Mouse (Mus musculus) heart, postnatal 0 days (tissue): ENCODE data around the gene Vipr2. TPM values are rescaled to one million over a fixed set of nuclear protein-coding genes. Genes with fewer than 3 reads are reported as not detected.

Experiments used
- ATAC-seq: fragments of 200-750 bp; cut with Nextera tagmentation; 2 replicates; pipeline ENCODE4 v1.8.0; 2017; ENCODE audit warnings: low read depth, moderate number of reproducible peaks, moderate library complexity; ENCODE audit not compliant: insufficient read depth
- DNase-seq: peaks from one replicate; pipeline ENCODE4 v3.0.0-alpha.2; 2016; ENCODE audit warnings: low spot score
- H3K27ac ChIP-seq: fragments of 300-500 bp; sonication (generic); 2 replicates; pipeline ENCODE4 v1.5.1; 2014; ENCODE audit warnings: low read depth, mild to moderate bottlenecking
- H3K27me3 ChIP-seq: fragments of 300-500 bp; sonication (generic); 2 replicates; pipeline ENCODE4 v1.6.1; 2014; ENCODE audit warnings: low read length, mixed read lengths; ENCODE audit not compliant: control insufficient read depth, insufficient read depth
- H3K36me3 ChIP-seq: fragments of 300-500 bp; sonication (generic); replicated peaks from 2 replicates; pipeline ENCODE4 v1.6.1; 2014; ENCODE audit warnings: low read length, mixed read lengths; ENCODE audit not compliant: control insufficient read depth, insufficient read depth
- H3K4me1 ChIP-seq: fragments of 300-500 bp; sonication (generic); 2 replicates; pipeline ENCODE4 v1.6.1; 2014; ENCODE audit warnings: antibody characterized with exemption; ENCODE audit not compliant: control insufficient read depth, insufficient read depth
- H3K4me2 ChIP-seq: fragments of 300-500 bp; sonication (generic); 2 replicates; pipeline ENCODE4 v1.6.1; 2014; ENCODE audit warnings: low read depth, mild to moderate bottlenecking, low read length, moderate library complexity
- H3K4me3 ChIP-seq: fragments of 300-500 bp; sonication (generic); 2 replicates; pipeline ENCODE4 v1.5.1; 2014; ENCODE audit warnings: low read depth, low read length
- H3K9ac ChIP-seq: fragments of 300-500 bp; sonication (generic); replicated peaks from 2 replicates; pipeline ENCODE4 v1.6.1; 2014; ENCODE audit warnings: low read depth, low read length, mixed read lengths
- H3K9me3 ChIP-seq: fragments of 300-500 bp; sonication (generic); replicated peaks from 2 replicates; pipeline ENCODE4 v1.6.1; 2016; ENCODE audit warnings: low read length; ENCODE audit not compliant: control insufficient read depth
- CTCF ChIP-seq: IDR thresholded peaks from 2 replicates; pipeline ENCODE4 v1.5.1; 2016; ENCODE audit warnings: antibody characterized with exemption, control low read depth, low read depth
- EP300 ChIP-seq: IDR thresholded peaks from 2 replicates; pipeline ENCODE4 v1.6.1; 2016; ENCODE audit warnings: antibody characterized with exemption, low read depth
- WGBS: fragments of 180-500 bp; shearing (Covaris S2); extraction: QIAGEN DNeasy Blood & Tissue Kit; methylation state at CpG from one replicate; pipeline ENCODE4 v1.1.7; 2014; 5-methylcytosine and 5-hydroxymethylcytosine counted together
- polyA plus RNA-seq: library from polyadenylated mRNA; unstranded; fragments of >200 nt; fragmentation: Nextera tagmentation; extraction: Ambion mirVana; gene quantifications from 2 replicates; pipeline ENCODE4 v1.2.1, GENCODE M21; 2015
- total RNA-seq: library from RNA; depleted of rRNA; stranded (reverse); fragments of >200 nt; gene quantifications from 2 replicates; pipeline ENCODE4 v1.2.3, GENCODE M21; 2014; ENCODE audit warnings: low replicate concordance

Gene Vipr2
- total and polyA plus RNA-seq, 2 experiments from 2014 or later: 0.30 to 1.3 TPM

DNA sequence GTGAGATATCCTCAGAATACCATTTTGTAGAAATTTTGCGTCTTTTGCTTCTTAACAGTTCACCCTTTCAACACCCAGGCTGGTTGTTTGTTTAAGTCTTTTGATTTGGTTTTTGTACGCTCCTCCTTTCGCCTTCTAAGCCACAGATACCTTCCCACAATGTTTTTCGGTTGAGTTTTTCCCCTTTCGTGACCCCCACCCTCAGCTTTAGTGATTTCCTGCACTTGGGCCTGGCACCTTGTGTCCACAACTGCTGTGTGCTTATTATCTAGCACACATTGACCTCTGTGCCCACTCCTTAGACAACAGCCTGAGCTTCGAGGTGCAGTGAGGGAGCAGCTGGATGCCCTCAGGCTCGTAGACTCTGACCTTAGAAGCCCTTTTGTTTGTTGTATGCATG, 28.8 kb upstream of the Vipr2 start:
- Histone ChIP-seq H3K9me3 (no peaks in the 10 kb centered on the region), H3K4me3 (peak overlapping the region; percentile 78), H3K9ac (peak overlapping the region; percentile 86; the same call in 1 of the 2 replicates), H3K4me2 (peak overlapping the region; percentile 85), H3K36me3 (no peaks in the 10 kb centered on the region), H3K27ac (no peak overlapping the region), H3K27me3 (no peaks in the 10 kb centered on the region), H3K4me1 (peaks cover 13% of the 10 kb centered on the region)
- DNase-seq: no peak
- no peak for TF ChIP-seq CTCF
- no peak for TF ChIP-seq EP300
- 68% methylated on average over 7 of the region's 7 CpGs for WGBS
- no peak for ATAC-seq

DNA sequence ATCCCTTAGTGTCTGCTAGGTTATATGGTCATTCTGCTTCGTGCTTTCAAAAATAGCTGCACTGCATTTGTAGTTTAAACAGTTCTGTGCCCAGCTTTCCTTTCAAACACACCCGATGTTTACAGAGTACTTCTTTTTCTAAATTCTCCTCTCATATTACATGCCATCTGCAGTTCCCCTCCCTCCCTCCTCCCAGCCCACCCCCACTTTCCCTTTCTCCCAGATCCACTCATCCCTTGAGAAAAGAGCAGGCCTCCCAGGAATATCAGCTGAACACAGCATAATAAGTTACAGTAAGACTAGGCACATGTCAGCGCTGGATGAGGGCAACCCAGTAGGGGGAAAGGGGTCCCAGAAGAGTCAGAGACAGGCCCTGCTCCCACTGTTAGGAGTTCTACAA, 28.3 kb upstream of the Vipr2 start:
- Histone ChIP-seq H3K4me3 (0 out of 2 replicates have a peak overlapping the region, but pooled peaks have one; percentile 78), H3K27ac (no peak overlapping the region), H3K4me2 (peak overlapping the region; percentile 85; the same call in 1 of the 2 replicates), H3K4me1 (peaks cover 13% of the 10 kb centered on the region), H3K9ac (no peak overlapping the region), H3K36me3 (no peaks in the 10 kb centered on the region), H3K27me3 (no peaks in the 10 kb centered on the region), H3K9me3 (no peaks in the 10 kb centered on the region)
- 86% methylated on average over 3 of the region's 3 CpGs for WGBS
- no peak for DNase-seq
- no peak for TF ChIP-seq EP300
- no peak for TF ChIP-seq CTCF
- no peak for ATAC-seq

DNA sequence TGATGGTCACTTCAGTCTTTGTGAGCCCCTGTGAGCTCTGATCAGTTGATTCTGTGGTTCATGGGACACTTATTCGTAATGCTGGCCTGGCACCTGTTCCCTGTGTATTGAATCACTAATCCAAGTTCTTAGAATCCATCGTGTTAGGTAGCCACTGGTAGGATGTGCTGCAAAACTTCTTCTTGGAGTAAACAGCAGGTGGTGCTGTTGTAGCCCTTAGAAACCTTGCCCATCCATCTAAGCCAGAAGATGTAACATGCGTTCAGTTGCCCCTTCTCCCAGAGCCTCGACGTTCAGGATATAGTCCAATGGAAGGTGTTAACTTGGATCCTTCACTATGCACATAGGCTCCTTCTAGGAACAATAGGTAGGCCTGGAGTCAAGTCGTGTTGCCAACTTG, 27.8 kb upstream of the Vipr2 start:
- Histone ChIP-seq H3K4me2 (no peak overlapping the region), H3K4me3 (no peak overlapping the region), H3K36me3 (peaks cover 3% of the 10 kb centered on the region), H3K9ac (no peak overlapping the region), H3K27me3 (no peaks in the 10 kb centered on the region), H3K4me1 (peaks cover 13% of the 10 kb centered on the region), H3K9me3 (no peaks in the 10 kb centered on the region), H3K27ac (no peak overlapping the region)
- ATAC-seq (no peak), DNase-seq (no peak)
- WGBS: 66% methylated on average over 6 of the region's 6 CpGs
- peak; percentile 57 for TF ChIP-seq CTCF
- TF ChIP-seq EP300: no peak

DNA sequence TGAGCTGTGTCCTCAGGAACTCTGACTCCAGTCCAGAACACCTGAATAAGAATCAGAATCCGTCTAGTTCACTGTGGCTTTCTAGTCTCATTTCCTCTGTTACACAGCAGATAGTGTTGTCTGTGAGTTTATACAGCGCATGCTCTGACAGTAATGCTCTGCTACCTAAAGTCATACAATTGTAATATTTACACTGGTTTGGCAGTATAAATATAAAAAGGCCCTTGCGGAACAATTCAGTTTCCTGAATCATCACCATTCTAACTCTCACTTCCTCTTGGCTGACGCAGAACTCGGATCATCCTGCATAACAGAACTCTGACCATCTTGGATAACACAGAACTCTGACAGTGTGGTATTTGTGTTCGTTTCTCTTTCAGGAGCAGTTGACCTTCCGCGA, 23.2 kb upstream of the Vipr2 start:
- H3K4me1 ChIP-seq: peaks cover 2% of the 10 kb centered on the region; the same call in 1 of the 2 replicates
- no peak overlapping the region for H3K27ac ChIP-seq
- peaks cover 17% of the 10 kb centered on the region for H3K9me3 ChIP-seq
- H3K27me3 ChIP-seq: no peaks in the 10 kb centered on the region
- DNase-seq (no peak), ATAC-seq (no peak)
- H3K9ac ChIP-seq: no peak overlapping the region
- peaks cover 40% of the 10 kb centered on the region for H3K36me3 ChIP-seq
- H3K4me2 ChIP-seq: no peak overlapping the region
- no peak for TF ChIP-seq EP300
- 82% methylated on average over 8 of the region's 8 CpGs for WGBS
- no peak overlapping the region for H3K4me3 ChIP-seq

DNA sequence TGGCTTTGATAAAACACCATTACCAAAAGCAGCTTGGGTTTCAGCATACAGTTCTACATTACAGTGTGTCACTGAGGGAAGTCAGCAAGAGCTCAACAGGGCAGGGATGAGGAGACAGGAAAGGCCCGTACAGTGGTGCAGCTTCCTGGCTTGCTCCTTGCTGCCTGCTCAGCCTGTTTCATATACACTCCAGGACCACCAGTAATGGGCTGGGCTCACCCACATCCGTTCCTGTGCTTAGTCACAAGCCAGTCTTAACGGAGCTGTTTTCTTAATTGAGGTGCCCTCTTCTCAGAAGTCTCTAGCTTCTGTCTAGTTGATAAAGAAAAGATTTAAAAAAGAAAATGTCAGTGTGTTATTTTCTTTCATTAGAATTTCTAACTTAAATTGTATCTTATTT, 21.4 kb upstream of the Vipr2 start:
- Histone ChIP-seq H3K36me3 (peaks cover 55% of the 10 kb centered on the region), H3K27me3 (no peaks in the 10 kb centered on the region), H3K9me3 (peaks cover 32% of the 10 kb centered on the region), H3K9ac (no peak overlapping the region), H3K4me2 (no peak overlapping the region), H3K4me3 (no peak overlapping the region), H3K4me1 (no peaks in the 10 kb centered on the region), H3K27ac (no peak overlapping the region)
- WGBS: 89% methylated on average over 3 of the region's 3 CpGs
- TF ChIP-seq EP300: no peak
- TF ChIP-seq CTCF: no peak
- DNase-seq (no peak), ATAC-seq (no peak)

DNA sequence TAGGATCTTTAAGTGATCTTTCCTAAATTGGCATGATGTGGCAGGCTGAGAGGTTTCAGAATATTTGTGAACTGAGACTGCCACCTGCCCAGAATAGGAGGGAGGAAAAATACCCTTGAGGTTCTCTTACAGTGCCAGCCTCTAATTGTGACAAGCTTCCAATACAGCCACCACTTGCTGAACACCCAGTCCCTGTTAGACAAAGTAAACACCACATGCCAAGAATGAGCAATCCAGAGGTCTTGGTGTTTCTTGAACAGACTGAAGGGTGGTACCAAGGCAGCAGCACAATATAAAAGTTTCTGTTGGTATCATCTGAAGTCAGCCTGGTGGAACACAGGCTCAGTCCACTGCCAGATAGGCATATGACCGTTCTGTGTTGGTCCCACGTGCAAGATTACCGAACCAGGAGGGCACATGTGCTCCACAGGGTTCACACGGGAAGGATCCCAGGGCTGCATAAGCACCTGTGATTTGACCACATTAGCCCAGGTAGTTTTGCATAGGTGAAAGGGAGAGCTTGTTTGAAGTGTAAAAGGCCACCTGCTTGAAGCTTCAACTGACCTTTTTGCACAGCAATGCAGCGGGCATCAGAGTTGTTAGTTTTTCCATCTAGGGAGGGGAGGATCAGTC, 15.8 kb upstream of the Vipr2 start:
- Histone ChIP-seq H3K9me3 (peaks cover 50% of the 10 kb centered on the region), H3K27ac (no peak overlapping the region), H3K4me3 (no peak overlapping the region), H3K36me3 (peaks cover 38% of the 10 kb centered on the region), H3K9ac (no peak overlapping the region), H3K4me2 (no peak overlapping the region), H3K27me3 (no peaks in the 10 kb centered on the region), H3K4me1 (no peaks in the 10 kb centered on the region)
- DNase-seq (no peak), ATAC-seq (no peak)
- TF ChIP-seq CTCF (no peak), EP300 (no peak)
- WGBS: 93% methylated on average over 5 of the region's 5 CpGs
